Comparison of ENCODE assay signal across 17 mouse cellular contexts in the genomic region with DNA sequence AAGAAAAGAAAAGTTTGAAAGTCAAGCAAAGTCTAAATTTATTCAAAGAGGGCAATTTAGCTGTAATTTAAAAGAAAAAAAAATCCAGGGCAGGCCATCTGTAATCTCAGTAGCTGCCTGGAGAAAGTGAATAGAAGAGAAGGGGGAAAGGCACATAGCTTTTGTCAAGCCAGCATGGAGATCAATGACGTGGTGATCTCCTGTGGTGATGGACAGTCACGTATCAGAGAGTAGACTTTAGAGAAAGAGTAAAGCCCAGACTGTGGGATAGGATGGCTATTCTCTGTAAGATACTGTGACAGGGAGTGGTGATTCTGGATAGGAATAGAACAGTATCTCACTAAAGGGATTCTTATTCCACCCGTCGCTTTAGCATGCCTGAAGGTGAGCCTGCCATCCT.
"Had no signal": no experiment of that assay in that cellular context is flagged by ENCODE, and none has a peak within 500 bp of the region (broad histone marks: within the 10 kb centered on the region; RNA-seq: fewer than 3 reads in every experiment).

No protein-coding gene starts in this region.

- H3K9ac ChIP-seq: liver, embryonic 15.5 days; lung, embryonic 14.5 days; midbrain, embryonic 12.5 days; neural tube, embryonic 12.5 days had no signal

- DNase-seq: lung, adult 18-20 months; lung, embryonic 14.5 days; lung, postnatal 10 days; lung, postnatal 4 days; midbrain, embryonic 14.5 days; retina, postnatal 1 day; right cerebral cortex, adult 18-20 months; right cerebral cortex, postnatal 25 days; right cerebral cortex, postnatal 4 days; spleen, adult 18-20 months; thymus, adult 18-20 months; thymus, postnatal 25 days; thymus, postnatal 4 days had no signal

- H3K9me3 ChIP-seq: liver, embryonic 15.5 days; midbrain, embryonic 10.5 days; midbrain, embryonic 12.5 days; neural tube, embryonic 12.5 days had no signal

- H3K27ac ChIP-seq: liver, embryonic 15.5 days; midbrain, embryonic 10.5 days; midbrain, embryonic 12.5 days; neural tube, embryonic 12.5 days had no signal

- H3K4me3 ChIP-seq: liver, embryonic 15.5 days; midbrain, embryonic 10.5 days; midbrain, embryonic 12.5 days; neural tube, embryonic 12.5 days had no signal

- H3K4me2 ChIP-seq: liver, embryonic 15.5 days; lung, embryonic 14.5 days; midbrain, embryonic 12.5 days; neural tube, embryonic 12.5 days had no signal

- H3K27me3 ChIP-seq: liver, embryonic 15.5 days; midbrain, embryonic 12.5 days; neural tube, embryonic 12.5 days had no signal

- H3K36me3 ChIP-seq: liver, embryonic 15.5 days; midbrain, embryonic 10.5 days; midbrain, embryonic 12.5 days; neural tube, embryonic 12.5 days had no signal

- H3K4me1 ChIP-seq: liver, embryonic 15.5 days; midbrain, embryonic 10.5 days; midbrain, embryonic 12.5 days; neural tube, embryonic 12.5 days had no signal
